Mouse (Mus musculus) thymus, postnatal 4 days (tissue): ENCODE results near the gene Vmn2r100.

ENCODE experiments used
- DNase-seq: peaks from one replicate; pipeline ENCODE4 v3.0.0; 2021

Gene Vmn2r100

DNA sequence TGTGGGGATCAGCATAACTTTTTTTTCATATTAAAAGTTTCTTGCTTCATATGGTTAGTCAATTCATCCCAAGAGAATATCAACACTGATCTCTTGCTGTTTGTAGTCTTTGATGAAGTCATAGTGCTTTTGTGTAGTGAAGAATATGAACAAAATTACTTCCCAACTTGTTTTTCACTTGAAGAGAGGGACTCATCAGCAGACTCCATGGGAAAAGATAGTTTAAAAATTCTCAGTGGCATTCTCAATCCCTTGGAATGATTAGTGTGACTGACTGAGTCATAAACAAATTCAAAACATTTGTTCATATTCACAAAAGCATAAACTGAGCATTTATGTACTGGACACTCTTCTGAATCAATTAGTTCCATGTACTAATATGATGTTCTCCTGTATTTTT is at the start of gene Vmn2r100:
Gene Vmn2r100 (plus strand): TSS at position 301 of the 400 bp plus-strand sequence.
- DNase-seq = no peak

DNA sequence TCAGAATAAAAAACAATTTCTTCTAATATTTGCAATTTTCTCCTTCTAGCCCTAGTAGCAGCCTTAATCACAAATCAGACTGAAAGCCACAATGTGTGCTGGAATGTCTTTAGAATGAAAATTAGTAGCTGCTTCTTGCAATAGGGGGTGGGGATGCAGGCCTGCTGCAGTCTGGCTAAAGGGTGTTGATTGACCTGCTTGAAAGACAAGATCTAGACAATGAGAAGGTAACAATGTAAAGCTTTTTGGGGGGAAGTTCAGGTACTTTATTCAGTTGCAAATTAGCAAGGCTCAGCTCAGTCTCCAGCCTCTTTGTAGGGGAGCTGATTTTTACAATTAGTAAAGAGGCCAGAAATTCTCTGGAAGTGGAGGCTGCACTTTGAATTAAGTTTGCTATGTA is 21.7 kb upstream of the Vmn2r100 start:
- DNase-seq = no peak

- DNase-seq = no peak
Measured at GRCm38 (mm10) chr17:19576927-19577326, 72.4 kb downstream of the Vmn2r100 start, which contains the start of gene Vmn2r101. Gene Vmn2r101, plus strand, starts transcription at chr17:19577227.
